Mouse (Mus musculus): ENCODE measurements at regions not wholly inside any gene's neighbourhood (a gene's known extent, or its start where the extent isn't known, plus 50 kb on each side); places are given as distances from the start of the nearest gene placed in this dataset.

DNA sequence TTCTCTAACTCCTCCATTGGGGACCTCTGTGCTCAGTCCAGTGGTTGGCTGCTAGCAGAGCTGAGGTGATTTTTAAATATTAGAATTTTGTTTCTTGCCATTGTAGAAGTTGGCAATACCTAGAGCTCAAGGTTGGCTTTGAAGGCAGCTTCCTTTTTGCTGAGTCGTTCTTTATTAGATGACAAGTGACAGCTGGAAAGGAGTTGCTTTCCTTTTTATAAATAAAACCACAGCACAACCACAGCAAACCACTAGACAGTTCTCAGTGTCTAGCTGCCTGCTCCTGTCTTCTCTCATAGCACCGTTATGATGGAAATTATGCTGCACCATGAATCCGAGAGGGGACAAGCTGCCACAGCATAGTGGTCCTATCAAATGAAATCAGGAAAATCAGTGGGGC lies 354.8 kb upstream of the Impg1 start:
- TF ChIP-seq USF1 (IDR thresholded peaks at IDR 0.05; ENCODE audit: low read depth) (no peak), POLR2A (IDR thresholded peaks at IDR 0.05; ENCODE audit: insufficient read length, low read depth) (no peak), MYOG (IDR thresholded peaks at IDR 0.05; ENCODE audit: control insufficient read depth in 1 of 3, insufficient read depth in 1 of 3, insufficient read length in 2 of 3, low read depth in 2 of 3) (no peak), TCF3 (IDR thresholded peaks at IDR 0.05; ENCODE audit: insufficient read length, low read depth) (no peak), POLR2AphosphoS2 (IDR thresholded peaks at IDR 0.05; ENCODE audit: insufficient read length, low read depth) (no peak), TCF12 (IDR thresholded peaks at IDR 0.05; ENCODE audit: insufficient read depth, poor library complexity, severe bottlenecking) (no peak), MAX (IDR thresholded peaks at IDR 0.05; ENCODE audit: low read depth) (no peak), E2F4 (IDR thresholded peaks at IDR 0.05; ENCODE audit: insufficient read depth) (no peak), MYOD1 (IDR thresholded peaks at IDR 0.05; ENCODE audit: control insufficient read depth in 1 of 3, insufficient read length in 2 of 3, low read depth in 2 of 3) (peak; percentile 13 to 31 (median 19)), CEBPB (IDR thresholded peaks at IDR 0.05; ENCODE audit: insufficient read depth, poor library complexity, severe bottlenecking) (no peak), REST (IDR thresholded peaks at IDR 0.05; ENCODE audit: insufficient read depth, insufficient read length) (no peak), SRF (IDR thresholded peaks at IDR 0.05; ENCODE audit: control insufficient read depth, insufficient read length, low read depth) (no peak)
